Mouse (Mus musculus) forebrain, embryonic 13.5 days (tissue): ENCODE data around the gene Eya2. TPM values are rescaled to one million over a fixed set of nuclear protein-coding genes. Genes with fewer than 3 reads are reported as not detected.
A peak's percentile ranks its signal among the peaks of the same experiment; 100 is the strongest.

ENCODE experiments used
- ATAC-seq: fragments of 200-750 bp; cut with Nextera tagmentation; 2 replicates; pipeline ENCODE4 v1.8.0; 2017
- H3K27ac ChIP-seq: fragments of 300-500 bp; sonication (generic); 2 replicates; pipeline ENCODE4 v1.5.1; 2015; ENCODE audit warnings: inconsistent platforms, mild to moderate bottlenecking, moderate library complexity
- H3K27me3 ChIP-seq: fragments of 300-500 bp; sonication (generic); 2 replicates; pipeline ENCODE4 v1.6.1; 2015; ENCODE audit warnings: mild to moderate bottlenecking, inconsistent platforms
- H3K36me3 ChIP-seq: fragments of 300-500 bp; sonication (generic); 2 replicates; pipeline ENCODE4 v1.6.1; 2015; ENCODE audit warnings: mild to moderate bottlenecking, inconsistent platforms; ENCODE audit not compliant: poor library complexity, severe bottlenecking
- H3K4me1 ChIP-seq: fragments of 300-500 bp; sonication (generic); 2 replicates; pipeline ENCODE4 v1.6.1; 2015; ENCODE audit warnings: inconsistent platforms
- H3K4me2 ChIP-seq: fragments of 300-500 bp; sonication (generic); 2 replicates; pipeline ENCODE4 v1.6.1; 2015; ENCODE audit warnings: inconsistent platforms, mild to moderate bottlenecking, moderate library complexity
- H3K4me3 ChIP-seq: fragments of 300-500 bp; sonication (generic); 2 replicates; pipeline ENCODE4 v1.5.1; 2015; ENCODE audit warnings: mild to moderate bottlenecking, inconsistent platforms
- H3K9ac ChIP-seq: fragments of 300-500 bp; sonication (generic); 2 replicates; pipeline ENCODE4 v1.6.1; 2015; ENCODE audit warnings: mild to moderate bottlenecking, inconsistent platforms
- H3K9me3 ChIP-seq: fragments of 300-500 bp; sonication (generic); replicated peaks from 2 replicates; pipeline ENCODE4 v1.6.1; 2016; ENCODE audit warnings: inconsistent platforms
- WGBS: fragments of 180-500 bp; shearing (Covaris S2); methylation state at CpG from one replicate; pipeline ENCODE4 v1.1.7; 2015; 5-methylcytosine and 5-hydroxymethylcytosine counted together
- polyA plus RNA-seq: library from polyadenylated mRNA; unstranded; fragments of >200 nt; fragmentation: Nextera tagmentation; extraction: Ambion mirVana; gene quantifications from 2 replicates; pipeline ENCODE4 v1.2.1, GENCODE M21; 2015

Eya2 gene
- polyA plus RNA-seq, 1 experiment from 2014 or later: 2.5 TPM

- Histone ChIP-seq H3K27me3 (no peaks in the 10 kb centered on the region), H3K9ac (no peak overlapping the region), H3K36me3 (no peaks in the 10 kb centered on the region), H3K4me3 (no peak overlapping the region), H3K4me2 (no peak overlapping the region), H3K4me1 (peaks cover 8% of the 10 kb centered on the region; the same call in 1 of the 2 replicates), H3K27ac (no peak overlapping the region), H3K9me3 (no peaks in the 10 kb centered on the region)
- 88% methylated on average over 11 of the region's 11 CpGs for WGBS
- ATAC-seq: no peak
These were observed 38.4 kb downstream of the Eya2 start for GRCm38 (mm10) chr2:165633011-165633785.

- Histone ChIP-seq H3K27me3 (no peaks in the 10 kb centered on the region), H3K4me1 (peaks cover 8% of the 10 kb centered on the region; the same call in 1 of the 2 replicates), H3K36me3 (no peaks in the 10 kb centered on the region), H3K27ac (no peak overlapping the region), H3K9ac (no peak overlapping the region), H3K9me3 (no peaks in the 10 kb centered on the region), H3K4me3 (no peak overlapping the region), H3K4me2 (no peak overlapping the region)
- WGBS: 65% methylated on average over 7 of the region's 7 CpGs
- ATAC-seq: no peak
These were observed 39.6 kb downstream of the Eya2 start for GRCm38 (mm10) chr2:165634481-165634880.

GRCm38 (mm10) chr2:165639075-165639755 lies 44.4 kb downstream of the Eya2 start:
- no peaks in the 10 kb centered on the region for H3K36me3 ChIP-seq
- H3K9me3 ChIP-seq: no peaks in the 10 kb centered on the region
- 88% methylated on average over 11 of the region's 11 CpGs for WGBS
- ATAC-seq: no peak
- no peak overlapping the region for H3K4me3 ChIP-seq
- H3K4me1 ChIP-seq: peaks cover 22% of the 10 kb centered on the region
- no peak overlapping the region for H3K4me2 ChIP-seq
- H3K27me3 ChIP-seq: no peaks in the 10 kb centered on the region
- H3K27ac ChIP-seq: no peak overlapping the region
- H3K9ac ChIP-seq: no peak overlapping the region

- ATAC-seq: 0 out of 2 replicates have a peak, but pooled peaks have one; percentile 33
- Histone ChIP-seq H3K9ac (no peak overlapping the region), H3K4me3 (no peak overlapping the region), H3K27ac (peak overlapping the region; percentile 27; the same call in 1 of the 2 replicates), H3K27me3 (no peaks in the 10 kb centered on the region), H3K4me1 (peaks cover 17% of the 10 kb centered on the region), H3K4me2 (no peak overlapping the region), H3K9me3 (no peaks in the 10 kb centered on the region), H3K36me3 (no peaks in the 10 kb centered on the region)
- 60% methylated on average over 14 of the region's 14 CpGs for WGBS
These were observed 47.2 kb downstream of the Eya2 start for GRCm38 (mm10) chr2:165641909-165642505.

GRCm38 (mm10) chr2:165643596-165643995 lies 48.8 kb downstream of the Eya2 start:
- Histone ChIP-seq H3K4me2 (no peak overlapping the region), H3K36me3 (no peaks in the 10 kb centered on the region), H3K27me3 (no peaks in the 10 kb centered on the region), H3K27ac (no peak overlapping the region), H3K4me1 (peaks cover 17% of the 10 kb centered on the region), H3K4me3 (no peak overlapping the region), H3K9me3 (no peaks in the 10 kb centered on the region), H3K9ac (no peak overlapping the region)
- ATAC-seq: no peak
- WGBS: 66% methylated on average over 3 of the region's 3 CpGs

- no peak for ATAC-seq
- Histone ChIP-seq H3K4me1 (peaks cover 17% of the 10 kb centered on the region), H3K27me3 (no peaks in the 10 kb centered on the region), H3K36me3 (no peaks in the 10 kb centered on the region), H3K4me3 (no peak overlapping the region), H3K9me3 (no peaks in the 10 kb centered on the region), H3K4me2 (no peak overlapping the region), H3K9ac (no peak overlapping the region), H3K27ac (no peak overlapping the region)
- 87% methylated on average over 9 of the region's 9 CpGs for WGBS
These were observed 49.2 kb downstream of the Eya2 start for GRCm38 (mm10) chr2:165644057-165644456.

GRCm38 (mm10) chr2:165651031-165651430 lies 56.2 kb downstream of the Eya2 start:
- peaks cover 16% of the 10 kb centered on the region for H3K4me1 ChIP-seq
- no peak overlapping the region for H3K27ac ChIP-seq
- no peaks in the 10 kb centered on the region for H3K9me3 ChIP-seq
- no peak for ATAC-seq
- no peak overlapping the region for H3K4me3 ChIP-seq
- no peak overlapping the region for H3K9ac ChIP-seq
- no peak overlapping the region for H3K4me2 ChIP-seq
- H3K27me3 ChIP-seq: no peaks in the 10 kb centered on the region
- H3K36me3 ChIP-seq: no peaks in the 10 kb centered on the region
- WGBS: 85% methylated on average over 11 of the region's 11 CpGs

- no peaks in the 10 kb centered on the region for H3K9me3 ChIP-seq
- no peak overlapping the region for H3K27ac ChIP-seq
- H3K36me3 ChIP-seq: no peaks in the 10 kb centered on the region
- ATAC-seq: no peak
- H3K4me1 ChIP-seq: peaks cover 24% of the 10 kb centered on the region
- no peak overlapping the region for H3K4me3 ChIP-seq
- H3K4me2 ChIP-seq: no peak overlapping the region
- H3K27me3 ChIP-seq: no peaks in the 10 kb centered on the region
- no peak overlapping the region for H3K9ac ChIP-seq
- WGBS: 61% methylated on average over 6 of the region's 6 CpGs
These were observed 57.4 kb downstream of the Eya2 start for GRCm38 (mm10) chr2:165652281-165652680.

- Histone ChIP-seq H3K4me2 (no peak overlapping the region), H3K27me3 (no peaks in the 10 kb centered on the region), H3K9ac (no peak overlapping the region), H3K4me1 (peaks cover 26% of the 10 kb centered on the region), H3K36me3 (no peaks in the 10 kb centered on the region), H3K9me3 (no peaks in the 10 kb centered on the region), H3K27ac (no peak overlapping the region; the same call in 1 of the 2 replicates), H3K4me3 (no peak overlapping the region)
- peak; percentile 41; the same call in 1 of the 2 replicates for ATAC-seq
- 48% methylated on average over 14 of the region's 14 CpGs for WGBS
These were observed 58.4 kb downstream of the Eya2 start for GRCm38 (mm10) chr2:165653001-165653921.

GRCm38 (mm10) chr2:165654151-165654550 lies 59.3 kb downstream of the Eya2 start:
- H3K4me2 ChIP-seq: no peak overlapping the region
- peaks cover 26% of the 10 kb centered on the region for H3K4me1 ChIP-seq
- H3K27me3 ChIP-seq: no peaks in the 10 kb centered on the region
- ATAC-seq: no peak
- H3K27ac ChIP-seq: no peak overlapping the region
- H3K9ac ChIP-seq: no peak overlapping the region
- no peaks in the 10 kb centered on the region for H3K36me3 ChIP-seq
- no peaks in the 10 kb centered on the region for H3K9me3 ChIP-seq
- WGBS: 64% methylated on average over 9 of the region's 9 CpGs
- H3K4me3 ChIP-seq: no peak overlapping the region

GRCm38 (mm10) chr2:165654696-165655491 lies 60.1 kb downstream of the Eya2 start:
- 87% methylated on average over 10 of the region's 10 CpGs for WGBS
- Histone ChIP-seq H3K4me1 (peaks cover 26% of the 10 kb centered on the region), H3K9me3 (no peaks in the 10 kb centered on the region), H3K4me2 (no peak overlapping the region), H3K4me3 (no peak overlapping the region), H3K27ac (no peak overlapping the region), H3K27me3 (no peaks in the 10 kb centered on the region), H3K36me3 (no peaks in the 10 kb centered on the region), H3K9ac (no peak overlapping the region)
- no peak for ATAC-seq
